Mouse (Mus musculus) spleen, adult 2 months (tissue): ENCODE data around the gene Fam184a.

Experiments
- CTCF ChIP-seq: fragments of 200-500 bp; IDR thresholded peaks from 2 replicates; pipeline ENCODE4 v1.5.1; 2011; ENCODE audit warnings: mild to moderate bottlenecking, inconsistent platforms; ENCODE audit not compliant: insufficient read depth, insufficient read length, insufficient replicate concordance; ENCODE audit errors: extremely low read depth
- POLR2A ChIP-seq: fragments of 200-500 bp; IDR thresholded peaks from 2 replicates; pipeline ENCODE4 v1.6.1; 2011; ENCODE audit warnings: low read depth, low read length, inconsistent platforms

DNA sequence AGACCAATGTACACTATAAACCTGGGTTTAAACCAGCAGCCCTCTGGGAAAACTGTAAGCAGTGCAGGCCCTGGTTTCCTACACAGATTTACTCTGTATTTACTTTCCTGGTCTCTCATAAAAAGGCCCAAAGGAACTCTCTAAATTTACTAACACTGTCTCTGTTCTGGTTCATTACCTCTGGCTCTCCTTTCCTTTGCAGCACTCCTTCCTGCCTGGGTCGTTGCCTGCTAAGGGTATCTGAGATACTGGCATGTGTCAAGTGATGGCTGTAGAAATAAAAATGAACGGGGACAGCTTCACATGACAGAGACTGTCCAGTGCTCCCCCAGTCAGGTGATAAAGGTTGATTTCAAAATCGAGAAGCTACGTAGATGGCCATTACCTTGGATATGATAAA is 21.8 kb upstream of the Fam184a start:
- TF ChIP-seq CTCF (no peak), POLR2A (no peak)
